Mouse (Mus musculus) neural tube, embryonic 11.5 days (tissue): Measurements from ENCODE around the gene Ptcra. TPM values are rescaled to one million over a fixed set of nuclear protein-coding genes. Genes with fewer than 3 reads are reported as not detected.

Experiments used
- ATAC-seq: fragments of 200-750 bp; cut with Nextera tagmentation; 2 replicates; pipeline ENCODE4 v1.8.0; 2017; ENCODE audit warnings: moderate number of reproducible peaks, mild to moderate bottlenecking, moderate TSS enrichment, moderate library complexity; ENCODE audit not compliant: insufficient read depth, low FRiP score, low TSS enrichment
- DNase-seq: peaks from one replicate; pipeline ENCODE4 v3.0.0-alpha.2; 2015; ENCODE audit warnings: low spot score
- H3K27ac ChIP-seq: fragments of 300-500 bp; sonication (generic); 2 replicates; pipeline ENCODE4 v1.5.1; 2014; ENCODE audit warnings: low read depth, mild to moderate bottlenecking, low read length
- H3K27me3 ChIP-seq: fragments of 300-500 bp; sonication (generic); 2 replicates; pipeline ENCODE4 v1.6.1; 2014; ENCODE audit warnings: mild to moderate bottlenecking, low read length, mixed read lengths; ENCODE audit not compliant: control insufficient read depth, insufficient read depth
- H3K36me3 ChIP-seq: fragments of 300-500 bp; sonication (generic); 2 replicates; pipeline ENCODE4 v1.6.1; 2014; ENCODE audit warnings: mild to moderate bottlenecking, low read length, moderate library complexity, mixed read lengths; ENCODE audit not compliant: control insufficient read depth, insufficient read depth
- H3K4me1 ChIP-seq: fragments of 300-500 bp; sonication (generic); 2 replicates; pipeline ENCODE4 v1.6.1; 2014; ENCODE audit warnings: low read length, mixed read lengths; ENCODE audit not compliant: control insufficient read depth, insufficient read depth
- H3K4me2 ChIP-seq: fragments of 300-500 bp; sonication (generic); 2 replicates; pipeline ENCODE4 v1.6.1; 2014; ENCODE audit warnings: low read depth, mild to moderate bottlenecking, moderate library complexity
- H3K4me3 ChIP-seq: fragments of 300-500 bp; sonication (generic); 2 replicates; pipeline ENCODE4 v1.5.1; 2014; ENCODE audit warnings: low read depth, low read length
- H3K9ac ChIP-seq: fragments of 300-500 bp; sonication (generic); 2 replicates; pipeline ENCODE4 v1.6.1; 2014; ENCODE audit warnings: mild to moderate bottlenecking, low read length
- H3K9me3 ChIP-seq: fragments of 300-500 bp; sonication (generic); 2 replicates; pipeline ENCODE4 v1.6.1; 2016; ENCODE audit warnings: low read length; ENCODE audit not compliant: control insufficient read depth
- WGBS: fragments of 180-500 bp; shearing (Covaris S2); extraction: QIAGEN DNeasy Blood & Tissue Kit; methylation state at CpG from one replicate; pipeline ENCODE4 v1.1.7; 2014; 5-methylcytosine and 5-hydroxymethylcytosine counted together
- polyA plus RNA-seq: library from polyadenylated mRNA; unstranded; fragments of >200 nt; fragmentation: Nextera tagmentation; extraction: Ambion mirVana; gene quantifications from 2 replicates; pipeline ENCODE4 v1.2.1, GENCODE M21; 2014

Gene Ptcra
- 0.38 and 0.95 TPM in 2 replicates for polyA plus RNA-seq

GRCm38 (mm10) chr17:46763544-46763943 lies at the start of gene Ptcra:
Ptcra (minus strand) TSS chr17:46763712.
- DNase-seq = no peak

GRCm38 (mm10) chr17:46812442-46812841 lies 48.9 kb upstream of the Ptcra start:
- Histone ChIP-seq H3K9ac (no peak overlapping the region), H3K4me3 (no peak overlapping the region), H3K4me2 (no peak overlapping the region), H3K4me1 (no peaks in the 10 kb centered on the region), H3K9me3 (no peaks in the 10 kb centered on the region), H3K27ac (no peak overlapping the region), H3K27me3 (no peaks in the 10 kb centered on the region), H3K36me3 (no peaks in the 10 kb centered on the region; the same call in 1 of the 2 replicates)
- ATAC-seq (no peak), DNase-seq (no peak)
- 86% methylated on average over 1 of the region's 1 CpGs for WGBS

More at GRCm38 (mm10) chr17:46763544-46763943, at the start of gene Ptcra:
- no peak for ATAC-seq
- Histone ChIP-seq H3K4me2 (no peak within 1 kb of the TSS), H3K9me3 (no peaks in the 10 kb centered on the region), H3K36me3 (no peaks in the 10 kb centered on the region), H3K27ac (no peak within 1 kb of the TSS), H3K4me1 (no peaks in the 10 kb centered on the region), H3K27me3 (no peaks in the 10 kb centered on the region), H3K4me3 (no peak within 1 kb of the TSS), H3K9ac (no peak within 1 kb of the TSS)
- 53% methylated on average over 2 of the region's 2 CpGs for WGBS

- ATAC-seq (no peak), DNase-seq (no peak)
- Histone ChIP-seq H3K27ac (no peak overlapping the region), H3K4me2 (no peak overlapping the region), H3K4me3 (no peak overlapping the region), H3K9ac (no peak overlapping the region), H3K4me1 (no peaks in the 10 kb centered on the region), H3K9me3 (no peaks in the 10 kb centered on the region), H3K36me3 (no peaks in the 10 kb centered on the region; the same call in none of the 2 replicates), H3K27me3 (no peaks in the 10 kb centered on the region)
- 86% methylated on average over 3 of the region's 3 CpGs for WGBS
Observed at GRCm38 (mm10) chr17:46810672-46811071, 47.2 kb upstream of the Ptcra start.

- ATAC-seq = no peak
Observed at GRCm38 (mm10) chr17:46809131-46809830, 45.8 kb upstream of the Ptcra start.

GRCm38 (mm10) chr17:46808376-46808775 lies 44.9 kb upstream of the Ptcra start:
- Histone ChIP-seq H3K27me3 (no peaks in the 10 kb centered on the region), H3K4me1 (no peaks in the 10 kb centered on the region), H3K4me2 (no peak overlapping the region), H3K36me3 (no peaks in the 10 kb centered on the region; the same call in none of the 2 replicates), H3K9ac (no peak overlapping the region), H3K9me3 (no peaks in the 10 kb centered on the region), H3K4me3 (no peak overlapping the region), H3K27ac (no peak overlapping the region)
- ATAC-seq (no peak), DNase-seq (no peak)
- 91% methylated on average over 10 of the region's 10 CpGs for WGBS

More at GRCm38 (mm10) chr17:46809131-46809830, 45.8 kb upstream of the Ptcra start:
- Histone ChIP-seq H3K4me2 (no peak overlapping the region), H3K27ac (no peak overlapping the region), H3K4me1 (no peaks in the 10 kb centered on the region), H3K4me3 (no peak overlapping the region), H3K9me3 (no peaks in the 10 kb centered on the region), H3K27me3 (no peaks in the 10 kb centered on the region), H3K9ac (no peak overlapping the region), H3K36me3 (no peaks in the 10 kb centered on the region; the same call in none of the 2 replicates)
- DNase-seq = no peak
- 90% methylated on average over 6 of the region's 6 CpGs for WGBS

GRCm38 (mm10) chr17:46801761-46802160 lies 38.2 kb upstream of the Ptcra start:
- H3K4me1 ChIP-seq = no peaks in the 10 kb centered on the region
- no peaks in the 10 kb centered on the region for H3K27me3 ChIP-seq
- no peak overlapping the region for H3K4me3 ChIP-seq
- H3K4me2 ChIP-seq = no peak overlapping the region
- ATAC-seq = no peak
- peaks cover 7% of the 10 kb centered on the region; the same call in 1 of the 2 replicates for H3K36me3 ChIP-seq
- no peak overlapping the region for H3K27ac ChIP-seq
- WGBS = 88% methylated on average over 6 of the region's 6 CpGs
- DNase-seq = no peak
- H3K9ac ChIP-seq = no peak overlapping the region
- no peaks in the 10 kb centered on the region for H3K9me3 ChIP-seq

GRCm38 (mm10) chr17:46799680-46800079 lies 36.2 kb upstream of the Ptcra start:
- H3K4me2 ChIP-seq = no peak overlapping the region
- H3K9ac ChIP-seq = no peak overlapping the region
- ATAC-seq (no peak), DNase-seq (no peak)
- H3K36me3 ChIP-seq = peaks cover 7% of the 10 kb centered on the region; the same call in 1 of the 2 replicates
- no peak overlapping the region for H3K27ac ChIP-seq
- no peaks in the 10 kb centered on the region for H3K27me3 ChIP-seq
- H3K9me3 ChIP-seq = no peaks in the 10 kb centered on the region
- H3K4me1 ChIP-seq = no peaks in the 10 kb centered on the region
- 88% methylated on average over 10 of the region's 10 CpGs for WGBS
- H3K4me3 ChIP-seq = no peak overlapping the region

GRCm38 (mm10) chr17:46797386-46797785 lies 33.9 kb upstream of the Ptcra start:
- 64% methylated on average over 5 of the region's 8 CpGs for WGBS
- no peak overlapping the region for H3K27ac ChIP-seq
- no peak overlapping the region for H3K4me3 ChIP-seq
- H3K27me3 ChIP-seq = no peaks in the 10 kb centered on the region
- no peak for ATAC-seq
- H3K9me3 ChIP-seq = no peaks in the 10 kb centered on the region
- H3K9ac ChIP-seq = no peak overlapping the region
- peaks cover 7% of the 10 kb centered on the region; the same call in 1 of the 2 replicates for H3K36me3 ChIP-seq
- no peak overlapping the region for H3K4me2 ChIP-seq
- H3K4me1 ChIP-seq = no peaks in the 10 kb centered on the region
- no peak for DNase-seq

GRCm38 (mm10) chr17:46796743-46797142 lies 33.2 kb upstream of the Ptcra start:
- WGBS = 91% methylated on average over 4 of the region's 4 CpGs
- no peak overlapping the region for H3K4me2 ChIP-seq
- H3K9ac ChIP-seq = no peak overlapping the region
- no peaks in the 10 kb centered on the region for H3K27me3 ChIP-seq
- no peak overlapping the region for H3K27ac ChIP-seq
- H3K4me3 ChIP-seq = no peak overlapping the region
- H3K36me3 ChIP-seq = peaks cover 7% of the 10 kb centered on the region; the same call in 1 of the 2 replicates
- ATAC-seq (no peak), DNase-seq (no peak)
- no peaks in the 10 kb centered on the region for H3K9me3 ChIP-seq
- no peaks in the 10 kb centered on the region for H3K4me1 ChIP-seq
